Mouse (Mus musculus) small intestine, adult 2 months (tissue): ENCODE data around the gene Cald1. TPM values are rescaled to one million over a fixed set of nuclear protein-coding genes. Genes with fewer than 3 reads are reported as not detected.

Source experiments
- H3K27ac ChIP-seq: fragments of 200-500 bp; 2 replicates; pipeline ENCODE4 v1.5.1; 2012; ENCODE audit warnings: low read depth, low read length, control low read depth, inconsistent platforms; ENCODE audit not compliant: insufficient read depth
- H3K27me3 ChIP-seq: fragments of 200-500 bp; 2 replicates; pipeline ENCODE4 v1.6.1; 2012; ENCODE audit warnings: mild to moderate bottlenecking, moderate library complexity, low read length, inconsistent platforms; ENCODE audit not compliant: control insufficient read depth, insufficient read depth
- H3K36me3 ChIP-seq: fragments of 200-500 bp; 2 replicates; pipeline ENCODE4 v1.6.1; 2012; ENCODE audit warnings: mild to moderate bottlenecking, low read length, control low read depth, inconsistent platforms; ENCODE audit not compliant: control insufficient read depth, insufficient read depth
- H3K4me1 ChIP-seq: fragments of 200-500 bp; 2 replicates; pipeline ENCODE4 v1.6.1; 2012; ENCODE audit warnings: low read length, inconsistent platforms, mixed read lengths; ENCODE audit not compliant: control insufficient read depth, insufficient read depth, insufficient read length
- H3K4me3 ChIP-seq: fragments of 200-500 bp; 2 replicates; pipeline ENCODE4 v1.5.1; 2012; ENCODE audit warnings: low read depth, mild to moderate bottlenecking, control low read depth, inconsistent platforms, low read length, moderate library complexity
- CTCF ChIP-seq: fragments of 200-500 bp; IDR thresholded peaks from 2 replicates; pipeline ENCODE4 v1.5.1; 2012; ENCODE audit warnings: low read depth, mild to moderate bottlenecking, control low read depth, inconsistent platforms, low read length, moderate library complexity, mixed read lengths; ENCODE audit not compliant: insufficient replicate concordance, insufficient read length; ENCODE audit errors: extremely low read depth
- POLR2A ChIP-seq: fragments of 200-500 bp; IDR thresholded peaks from 2 replicates; pipeline ENCODE4 v1.6.1; 2012; ENCODE audit warnings: low read depth, mild to moderate bottlenecking, control low read depth, inconsistent platforms, low read length, moderate library complexity
- WGBS: fragments of 180-500 bp; shearing (Covaris S2); methylation state at CpG from one replicate; pipeline ENCODE4 v1.1.7; 2018; 5-methylcytosine and 5-hydroxymethylcytosine counted together
- polyA plus RNA-seq: library from polyadenylated mRNA; depleted of rRNA; stranded (reverse); fragments of >200 nt; gene quantifications from 2 replicates; pipeline ENCODE4 v1.2.3, GENCODE M21; 2012

Cald1 gene
- polyA plus RNA-seq, 1 experiment, result 5.6 TPM

DNA sequence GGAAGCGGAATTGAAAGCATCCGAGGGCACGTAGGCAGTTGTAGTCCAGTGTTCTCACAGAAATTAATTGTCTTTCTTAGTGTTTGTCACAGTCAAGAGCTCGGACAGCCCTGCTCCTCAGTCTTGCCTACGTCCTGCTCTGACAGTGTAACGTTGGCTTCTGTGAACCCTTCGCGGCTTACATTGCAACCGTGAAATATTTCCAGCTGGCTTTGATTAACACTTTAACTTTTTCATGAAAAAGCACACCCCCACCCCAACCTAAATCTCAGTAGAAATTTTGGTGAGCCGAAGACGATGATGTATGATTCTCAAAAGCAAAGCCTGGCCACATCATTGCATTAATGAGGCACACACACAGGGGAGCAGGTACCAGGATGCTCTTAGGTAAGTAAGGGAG lies 150.3 kb downstream of the Cald1 start:
- Histone ChIP-seq H3K27ac (no peak overlapping the region), H3K4me3 (no peak overlapping the region), H3K4me1 (no peaks in the 10 kb centered on the region; the same call in 1 of the 2 replicates), H3K27me3 (no peaks in the 10 kb centered on the region), H3K36me3 (no peaks in the 10 kb centered on the region)
- no peak for TF ChIP-seq POLR2A
- TF ChIP-seq CTCF, result no peak
- WGBS, result 91% methylated on average over 11 of the region's 11 CpGs

DNA sequence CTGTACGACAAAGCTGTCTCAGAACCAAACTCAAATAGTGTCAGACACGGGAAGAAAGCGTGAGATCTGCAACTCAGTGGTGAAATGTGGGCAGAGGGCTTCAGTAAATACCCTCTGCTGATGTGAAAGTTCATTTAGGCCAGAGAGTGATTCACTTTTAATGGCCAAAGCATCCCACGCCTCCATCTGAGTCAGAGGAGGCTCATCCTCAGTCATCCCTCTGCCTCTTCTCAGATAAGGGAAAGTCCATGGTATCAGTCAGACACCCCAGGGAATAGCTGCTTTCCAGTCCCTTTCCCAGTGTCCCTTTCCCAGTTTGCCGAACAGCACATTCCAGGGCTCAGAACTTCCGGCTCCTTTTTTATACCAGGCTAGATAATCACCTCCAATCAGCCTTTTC lies 151.2 kb downstream of the Cald1 start:
- H3K4me3 ChIP-seq, result no peak overlapping the region
- no peaks in the 10 kb centered on the region; the same call in 1 of the 2 replicates for H3K4me1 ChIP-seq
- H3K27ac ChIP-seq, result no peak overlapping the region
- WGBS, result 69% methylated on average over 6 of the region's 6 CpGs
- TF ChIP-seq POLR2A, result no peak
- no peak for TF ChIP-seq CTCF
- no peaks in the 10 kb centered on the region for H3K36me3 ChIP-seq
- H3K27me3 ChIP-seq, result no peaks in the 10 kb centered on the region

DNA sequence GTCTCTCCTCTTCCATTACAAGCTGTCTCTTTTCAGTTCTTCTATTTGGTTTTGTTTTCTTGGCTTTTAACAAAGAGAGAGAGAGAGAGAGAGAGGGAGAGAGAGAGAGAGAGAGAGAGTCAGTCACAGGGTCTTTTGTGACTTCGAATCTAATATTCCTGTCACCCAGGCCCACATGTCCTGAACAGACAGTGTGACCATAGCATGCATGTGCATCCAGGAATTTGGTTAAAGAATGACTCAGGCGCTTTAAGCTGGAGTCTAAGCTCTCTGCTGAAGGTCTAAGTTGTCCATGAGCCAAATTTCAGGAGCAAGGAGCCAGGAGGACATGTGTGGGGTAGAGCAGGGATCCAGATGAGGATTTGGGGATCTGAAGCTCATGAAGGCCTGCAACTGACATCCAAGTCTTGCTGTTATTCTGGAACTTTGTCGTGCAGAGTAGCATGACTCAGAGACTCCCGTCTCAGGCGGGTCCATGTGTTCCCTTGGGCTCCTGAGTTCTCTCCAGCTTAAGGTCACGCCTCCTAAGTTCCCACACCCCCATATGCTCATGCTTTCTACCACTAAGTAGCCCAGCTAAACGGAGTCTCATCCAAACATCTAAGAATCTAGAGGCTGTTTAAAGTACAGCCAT lies 152.3 kb downstream of the Cald1 start:
- Histone ChIP-seq H3K27ac (no peak overlapping the region; the same call in 1 of the 2 replicates), H3K36me3 (no peaks in the 10 kb centered on the region), H3K4me1 (no peaks in the 10 kb centered on the region; the same call in 1 of the 2 replicates), H3K27me3 (no peaks in the 10 kb centered on the region), H3K4me3 (no peak overlapping the region)
- WGBS, result 64% methylated on average over 7 of the region's 7 CpGs
- no peak for TF ChIP-seq CTCF
- no peak for TF ChIP-seq POLR2A

DNA sequence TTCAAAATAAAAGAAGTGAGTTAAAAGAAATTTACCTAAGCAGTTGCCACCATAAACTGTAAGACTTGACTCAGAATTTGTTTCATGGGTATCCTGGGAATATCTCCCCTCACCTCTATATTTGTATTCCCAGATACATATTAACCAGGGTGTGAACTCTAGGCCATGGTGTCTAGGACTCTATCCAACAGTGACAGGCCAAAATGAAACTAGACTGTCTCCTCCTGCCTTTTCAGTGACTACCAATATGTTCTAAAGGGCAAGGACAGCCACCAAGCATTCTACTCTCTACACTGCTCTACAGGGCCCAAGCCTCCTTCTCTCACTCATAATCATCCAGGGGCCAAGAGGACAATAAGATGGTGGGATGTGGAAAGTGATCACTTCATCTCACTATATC lies 153.3 kb downstream of the Cald1 start:
- no peaks in the 10 kb centered on the region; the same call in 1 of the 2 replicates for H3K4me1 ChIP-seq
- H3K27ac ChIP-seq, result no peak overlapping the region
- no peak for TF ChIP-seq CTCF
- TF ChIP-seq POLR2A, result no peak
- no peak overlapping the region for H3K4me3 ChIP-seq
- no peaks in the 10 kb centered on the region for H3K27me3 ChIP-seq
- no peaks in the 10 kb centered on the region for H3K36me3 ChIP-seq

DNA sequence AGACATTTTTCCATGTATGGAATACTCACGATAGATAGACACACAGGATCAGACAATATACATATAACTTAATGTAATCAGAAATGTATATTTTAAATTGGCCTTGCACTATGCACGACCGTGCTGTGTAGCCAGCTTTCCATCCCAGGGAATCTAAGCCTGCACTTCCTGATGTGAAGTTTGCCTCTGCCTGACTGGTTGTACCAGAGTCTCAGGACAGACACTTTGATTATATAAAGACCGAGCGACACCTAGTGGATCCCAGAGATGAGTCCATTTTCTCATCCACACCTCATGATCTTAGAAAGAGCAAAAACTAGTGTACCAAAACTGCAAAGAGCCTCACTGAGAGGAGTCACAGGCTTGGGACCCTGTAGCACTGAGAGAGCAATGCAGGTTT lies 156.1 kb downstream of the Cald1 start:
- H3K4me1 ChIP-seq, result no peaks in the 10 kb centered on the region
- no peak overlapping the region for H3K27ac ChIP-seq
- TF ChIP-seq CTCF (peak; percentile 28; the same call in 1 of the 2 replicates), POLR2A (no peak)
- H3K27me3 ChIP-seq, result no peaks in the 10 kb centered on the region
- H3K36me3 ChIP-seq, result no peaks in the 10 kb centered on the region
- 19% methylated on average over 5 of the region's 5 CpGs for WGBS
- no peak overlapping the region for H3K4me3 ChIP-seq

DNA sequence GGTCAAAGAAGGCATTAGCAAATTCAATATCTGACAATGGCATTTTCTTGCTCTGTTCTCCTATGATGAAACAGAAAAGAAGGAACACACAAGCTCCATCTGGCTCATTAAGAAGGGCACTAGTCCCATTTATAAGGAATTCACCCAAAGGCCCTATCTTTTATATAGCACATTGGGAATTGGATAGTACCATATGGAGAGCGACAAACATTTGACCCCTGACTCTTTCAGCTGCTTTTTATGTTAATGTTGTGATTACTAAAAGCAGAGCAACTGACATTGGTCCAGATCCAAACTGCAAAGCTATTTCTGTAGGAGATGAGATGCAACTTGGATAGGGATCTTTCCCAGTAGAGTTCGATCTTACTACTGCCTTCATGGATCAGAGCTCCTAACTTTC lies 160.0 kb downstream of the Cald1 start:
- WGBS, result 83% methylated on average over 2 of the region's 2 CpGs
- TF ChIP-seq CTCF (no peak), POLR2A (no peak)
- Histone ChIP-seq H3K36me3 (no peaks in the 10 kb centered on the region), H3K27me3 (no peaks in the 10 kb centered on the region), H3K4me1 (no peaks in the 10 kb centered on the region; the same call in 1 of the 2 replicates), H3K4me3 (no peak overlapping the region), H3K27ac (no peak overlapping the region)

DNA sequence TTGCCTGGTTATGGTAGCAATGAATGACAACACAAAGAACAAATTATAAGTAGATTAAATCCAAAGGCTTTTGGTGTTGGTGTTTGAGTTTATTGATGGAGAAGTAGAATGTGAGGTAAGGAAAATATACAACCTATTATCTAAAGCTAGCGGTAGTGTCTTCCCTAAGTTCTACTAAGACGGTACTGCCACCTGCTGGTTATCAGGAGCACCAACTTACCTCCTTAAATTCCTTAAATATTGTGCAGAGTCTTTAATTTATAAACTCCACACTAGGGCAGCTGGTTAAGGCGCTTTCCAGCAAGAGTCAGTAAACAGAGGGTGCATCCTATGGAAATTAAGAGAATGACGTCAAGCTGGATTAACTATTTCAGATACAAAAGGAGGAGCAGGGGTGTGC lies 161.7 kb downstream of the Cald1 start:
- WGBS, result 38% methylated on average over 4 of the region's 4 CpGs
- no peaks in the 10 kb centered on the region for H3K27me3 ChIP-seq
- H3K4me3 ChIP-seq, result no peak overlapping the region
- TF ChIP-seq POLR2A, result no peak
- H3K27ac ChIP-seq, result no peak overlapping the region
- no peaks in the 10 kb centered on the region; the same call in 1 of the 2 replicates for H3K4me1 ChIP-seq
- H3K36me3 ChIP-seq, result no peaks in the 10 kb centered on the region
